Mouse (Mus musculus): ENCODE results near the gene Smyd2. TPM values are rescaled to one million over a fixed set of nuclear protein-coding genes. Genes with fewer than 3 reads are reported as not detected.

Smyd2 gene
- total and polyA plus RNA-seq, 2 experiments, result 18.2 to 33.5 TPM

DNA sequence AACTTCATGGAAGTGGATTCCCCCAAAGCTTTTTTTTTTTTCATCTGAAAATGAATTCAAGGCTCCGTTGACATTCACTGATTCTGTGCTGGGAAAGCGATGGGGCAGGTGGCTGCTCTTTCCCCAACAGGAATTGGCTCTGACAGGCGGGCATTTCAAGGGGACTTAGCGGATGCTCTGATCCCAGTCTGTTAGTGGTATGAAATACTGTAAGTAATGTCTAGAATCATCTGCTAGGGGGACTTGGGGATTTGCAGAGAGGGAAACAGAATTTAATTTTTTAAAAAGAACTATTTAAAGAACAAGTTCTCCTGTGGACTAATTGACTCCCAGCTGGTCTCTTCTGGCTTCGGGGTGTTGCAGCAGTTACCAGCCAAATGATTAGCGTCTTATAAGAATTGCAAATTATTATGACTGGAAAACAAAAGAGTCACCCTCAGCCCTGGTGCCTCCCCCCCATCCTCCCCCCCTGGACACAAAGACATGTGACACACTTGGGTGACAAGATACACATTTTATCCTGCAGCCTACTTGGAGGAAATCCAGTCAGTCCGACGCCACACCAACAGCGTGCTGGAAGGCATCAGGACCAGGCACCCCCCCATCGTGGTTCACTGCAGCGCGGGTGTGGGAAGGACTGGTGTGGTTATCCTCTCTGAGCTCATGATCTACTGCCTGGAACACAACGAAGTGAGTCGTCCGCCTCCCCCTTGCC, 57.2 kb downstream of the Smyd2 start:
- Histone ChIP-seq H3K4me3 (ENCODE audit: insufficient read depth, low read depth, low read length) (no peak overlapping the region), H3K27ac (replicated peaks; ENCODE audit: insufficient read depth, low read depth, low read length) (no peak overlapping the region), H3K27me3 (ENCODE audit: control insufficient read depth, insufficient read depth, low read length) (no peaks in the 10 kb centered on the region), H3K4me1 (ENCODE audit: control insufficient read depth, insufficient read depth, low read length) (peaks cover 8% of the 10 kb centered on the region; the same call in 1 of the 2 replicates), H3K79me2 (ENCODE audit: control insufficient read depth, insufficient read depth, low read length) (no peaks in the 10 kb centered on the region), H3K36me3 (ENCODE audit: control insufficient read depth, insufficient read depth, low read length) (no peaks in the 10 kb centered on the region), H3K9ac (ENCODE audit: low read depth, low read length) (no peak overlapping the region)
- TF ChIP-seq POLR2A (IDR thresholded peaks at IDR 0.05; ENCODE audit: extremely low read depth, insufficient read depth, low read length) (no peak), CTCF (IDR thresholded peaks at IDR 0.05; ENCODE audit: low read depth, low read length) (no peak)
- DNase-seq (ENCODE audit: extremely low read depth, low read depth, low spot score), result no peak
- 78% methylated on average over 15 of the region's 15 CpGs for WGBS

DNA sequence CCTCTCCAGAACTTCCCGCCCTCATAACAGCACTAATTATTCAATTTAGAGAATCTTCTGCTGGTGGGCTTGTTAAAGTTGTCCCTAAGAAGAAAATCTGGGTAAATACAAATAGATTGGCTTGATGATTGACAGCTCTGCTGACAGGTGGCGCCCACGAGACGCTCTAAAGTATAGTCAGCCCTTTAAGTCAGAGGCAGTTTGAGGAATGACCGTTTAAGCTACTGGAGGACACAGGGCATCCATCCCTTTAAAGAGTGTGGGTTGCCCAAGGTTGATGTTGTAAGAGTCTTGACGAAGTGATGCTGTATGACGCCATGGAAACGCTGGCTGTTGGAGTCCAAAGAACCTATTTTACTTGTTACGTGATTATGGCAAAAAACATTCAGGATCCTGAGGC, 57.9 kb downstream of the Smyd2 start:
- no peak for DNase-seq (ENCODE audit: extremely low read depth, low read depth, low spot score)
- H3K79me2 ChIP-seq (ENCODE audit: control insufficient read depth, insufficient read depth, low read length), result no peaks in the 10 kb centered on the region
- H3K4me1 ChIP-seq (ENCODE audit: control insufficient read depth, insufficient read depth, low read length), result peaks cover 8% of the 10 kb centered on the region; the same call in 1 of the 2 replicates
- no peaks in the 10 kb centered on the region for H3K36me3 ChIP-seq (ENCODE audit: control insufficient read depth, insufficient read depth, low read length)
- TF ChIP-seq POLR2A (IDR thresholded peaks at IDR 0.05; ENCODE audit: extremely low read depth, insufficient read depth, low read length), result no peak
- TF ChIP-seq CTCF (IDR thresholded peaks at IDR 0.05; ENCODE audit: low read depth, low read length), result no peak
- no peak overlapping the region for H3K4me3 ChIP-seq (ENCODE audit: insufficient read depth, low read depth, low read length)
- 76% methylated on average over 9 of the region's 9 CpGs for WGBS
- H3K27me3 ChIP-seq (ENCODE audit: control insufficient read depth, insufficient read depth, low read length), result no peaks in the 10 kb centered on the region
- no peak overlapping the region for H3K9ac ChIP-seq (ENCODE audit: low read depth, low read length)
- no peak overlapping the region for H3K27ac ChIP-seq (replicated peaks; ENCODE audit: insufficient read depth, low read depth, low read length)

DNA sequence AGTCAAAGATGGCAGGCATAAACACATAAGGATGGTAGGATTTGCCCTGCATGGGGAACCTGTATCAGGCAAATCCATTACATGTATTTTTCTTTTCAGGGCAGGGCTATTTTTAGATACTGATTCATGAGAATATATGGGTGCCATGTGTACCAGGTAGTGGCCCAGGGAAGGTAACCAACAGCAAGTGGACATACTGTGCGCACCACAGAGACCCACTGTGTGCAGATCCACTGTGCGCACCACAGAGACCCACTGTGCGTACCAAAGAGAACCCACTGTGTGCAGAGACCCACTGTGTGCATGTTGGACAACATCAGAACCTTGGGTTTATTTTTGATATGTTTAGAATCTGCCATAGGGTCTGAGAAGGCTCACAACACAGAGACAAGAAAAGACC, 58.4 kb downstream of the Smyd2 start:
- H3K27me3 ChIP-seq (ENCODE audit: control insufficient read depth, insufficient read depth, low read length), result no peaks in the 10 kb centered on the region
- H3K79me2 ChIP-seq (ENCODE audit: control insufficient read depth, insufficient read depth, low read length), result no peaks in the 10 kb centered on the region
- H3K9ac ChIP-seq (ENCODE audit: low read depth, low read length), result no peak overlapping the region
- H3K4me1 ChIP-seq (ENCODE audit: control insufficient read depth, insufficient read depth, low read length), result peaks cover 8% of the 10 kb centered on the region; the same call in 1 of the 2 replicates
- H3K4me3 ChIP-seq (ENCODE audit: insufficient read depth, low read depth, low read length), result no peak overlapping the region
- no peaks in the 10 kb centered on the region for H3K36me3 ChIP-seq (ENCODE audit: control insufficient read depth, insufficient read depth, low read length)
- WGBS, result 96% methylated on average over 3 of the region's 3 CpGs
- no peak for TF ChIP-seq CTCF (IDR thresholded peaks at IDR 0.05; ENCODE audit: low read depth, low read length)
- TF ChIP-seq POLR2A (IDR thresholded peaks at IDR 0.05; ENCODE audit: extremely low read depth, insufficient read depth, low read length), result no peak
- H3K27ac ChIP-seq (replicated peaks; ENCODE audit: insufficient read depth, low read depth, low read length), result no peak overlapping the region
- no peak for DNase-seq (ENCODE audit: extremely low read depth, low read depth, low spot score)

DNA sequence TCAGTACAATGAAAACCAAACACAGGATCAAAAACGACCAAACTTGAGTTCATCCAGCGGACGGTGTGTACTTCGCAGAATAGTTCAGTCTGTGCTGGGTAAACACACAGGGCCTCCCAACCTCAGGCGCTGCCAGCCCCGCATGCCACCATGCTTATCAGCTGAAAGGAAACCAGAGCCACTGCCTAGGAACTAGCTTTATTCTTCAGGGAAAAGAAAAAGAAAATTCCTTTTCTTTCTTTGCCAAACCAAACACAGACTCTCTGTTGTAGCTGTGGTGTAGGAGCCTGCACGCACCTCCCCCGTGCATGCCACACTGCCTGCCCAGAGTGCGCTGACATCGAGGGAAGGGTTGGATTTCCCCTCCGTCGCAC, 61.2 kb downstream of the Smyd2 start:
- H3K9ac ChIP-seq (ENCODE audit: low read depth, low read length), result no peak overlapping the region
- no peak for TF ChIP-seq POLR2A (IDR thresholded peaks at IDR 0.05; ENCODE audit: extremely low read depth, insufficient read depth, low read length)
- no peak overlapping the region for H3K4me3 ChIP-seq (ENCODE audit: insufficient read depth, low read depth, low read length)
- H3K27ac ChIP-seq (replicated peaks; ENCODE audit: insufficient read depth, low read depth, low read length), result no peak overlapping the region
- no peaks in the 10 kb centered on the region for H3K4me1 ChIP-seq (ENCODE audit: control insufficient read depth, insufficient read depth, low read length)
- no peaks in the 10 kb centered on the region for H3K36me3 ChIP-seq (ENCODE audit: control insufficient read depth, insufficient read depth, low read length)
- WGBS, result 43% methylated on average over 12 of the region's 12 CpGs
- peak; percentile 16 for DNase-seq (ENCODE audit: extremely low read depth, low read depth, low spot score)
- H3K79me2 ChIP-seq (ENCODE audit: control insufficient read depth, insufficient read depth, low read length), result no peaks in the 10 kb centered on the region
- no peaks in the 10 kb centered on the region for H3K27me3 ChIP-seq (ENCODE audit: control insufficient read depth, insufficient read depth, low read length)

DNA sequence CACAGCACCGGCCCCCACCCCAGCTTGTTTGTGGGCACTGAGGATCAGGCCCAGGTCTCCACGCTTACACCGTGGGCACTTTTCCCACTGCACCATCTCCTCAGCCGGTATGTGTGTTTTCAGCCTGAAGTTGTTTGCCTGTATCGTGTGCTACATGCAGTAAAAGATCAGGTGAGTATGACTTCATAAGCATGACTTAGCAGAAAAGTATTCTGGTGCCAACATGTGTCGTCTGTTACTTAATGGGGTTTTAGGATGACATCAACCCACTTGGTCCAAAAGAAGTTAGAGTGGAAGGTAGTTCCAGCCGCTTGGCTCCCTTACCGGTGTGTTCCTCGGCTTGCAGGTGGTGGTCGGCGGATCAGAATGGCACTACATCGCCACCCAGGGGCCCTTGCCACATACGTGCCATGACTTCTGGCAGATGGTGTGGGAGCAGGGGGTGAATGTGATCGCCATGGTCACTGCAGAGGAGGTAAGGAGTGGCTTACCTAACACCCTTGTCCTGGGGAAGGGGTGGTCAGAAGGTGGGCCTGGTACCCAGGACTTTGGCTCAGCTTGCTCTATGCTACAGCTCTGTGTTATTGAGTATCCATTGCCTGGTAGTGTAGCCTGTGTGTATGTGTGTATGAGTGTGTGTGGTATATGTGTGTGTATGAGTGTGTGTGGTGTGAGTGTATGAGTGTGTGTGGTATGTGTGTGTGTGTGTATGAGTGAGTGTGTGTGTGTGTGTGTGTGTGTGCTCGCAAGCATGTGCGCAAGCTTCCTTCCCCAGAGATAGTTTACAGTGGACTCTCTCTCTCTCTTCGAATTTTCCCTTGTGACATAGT, 61.8 kb downstream of the Smyd2 start:
- no peak for DNase-seq (ENCODE audit: extremely low read depth, low read depth, low spot score)
- Histone ChIP-seq H3K4me1 (ENCODE audit: control insufficient read depth, insufficient read depth, low read length) (no peaks in the 10 kb centered on the region), H3K4me3 (ENCODE audit: insufficient read depth, low read depth, low read length) (no peak overlapping the region), H3K36me3 (ENCODE audit: control insufficient read depth, insufficient read depth, low read length) (no peaks in the 10 kb centered on the region), H3K79me2 (ENCODE audit: control insufficient read depth, insufficient read depth, low read length) (no peaks in the 10 kb centered on the region), H3K27me3 (ENCODE audit: control insufficient read depth, insufficient read depth, low read length) (no peaks in the 10 kb centered on the region), H3K9ac (ENCODE audit: low read depth, low read length) (no peak overlapping the region), H3K27ac (replicated peaks; ENCODE audit: insufficient read depth, low read depth, low read length) (no peak overlapping the region)
- TF ChIP-seq POLR2A (IDR thresholded peaks at IDR 0.05; ENCODE audit: extremely low read depth, insufficient read depth, low read length) (no peak), CTCF (IDR thresholded peaks at IDR 0.05; ENCODE audit: low read depth, low read length) (no peak)
- 87% methylated on average over 17 of the region's 17 CpGs for WGBS

DNA sequence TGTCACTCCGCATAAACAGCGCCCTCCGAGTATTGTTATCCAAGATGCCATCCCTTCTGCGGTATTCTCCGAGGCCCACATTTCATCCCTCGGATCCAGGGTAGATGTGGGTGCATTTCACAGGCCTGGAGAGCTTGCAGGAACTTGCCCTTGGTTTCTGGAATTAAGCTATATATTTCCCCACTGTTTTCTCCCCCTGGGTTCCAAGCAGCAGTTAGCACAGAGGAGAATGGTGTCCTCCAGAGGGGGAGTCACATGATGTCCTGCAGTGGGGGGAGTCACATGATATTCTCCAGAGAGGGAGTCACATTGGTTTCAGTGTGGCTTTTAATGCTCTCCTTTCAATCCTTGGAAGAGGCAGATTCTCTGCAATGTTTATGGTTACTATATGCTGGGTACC, 63.8 kb downstream of the Smyd2 start:
- Histone ChIP-seq H3K4me3 (ENCODE audit: insufficient read depth, low read depth, low read length) (no peak overlapping the region), H3K27me3 (ENCODE audit: control insufficient read depth, insufficient read depth, low read length) (no peaks in the 10 kb centered on the region), H3K9ac (ENCODE audit: low read depth, low read length) (no peak overlapping the region), H3K4me1 (ENCODE audit: control insufficient read depth, insufficient read depth, low read length) (no peaks in the 10 kb centered on the region), H3K79me2 (ENCODE audit: control insufficient read depth, insufficient read depth, low read length) (no peaks in the 10 kb centered on the region), H3K36me3 (ENCODE audit: control insufficient read depth, insufficient read depth, low read length) (no peaks in the 10 kb centered on the region), H3K27ac (replicated peaks; ENCODE audit: insufficient read depth, low read depth, low read length) (no peak overlapping the region)
- 95% methylated on average over 6 of the region's 6 CpGs for WGBS
- TF ChIP-seq CTCF (IDR thresholded peaks at IDR 0.05; ENCODE audit: low read depth, low read length), result no peak
- TF ChIP-seq POLR2A (IDR thresholded peaks at IDR 0.05; ENCODE audit: extremely low read depth, insufficient read depth, low read length), result no peak
- no peak for DNase-seq (ENCODE audit: extremely low read depth, low read depth, low spot score)

Measured in liver, adult 2 months (tissue).